Mouse (Mus musculus) kidney, embryonic 16.5 days (tissue): ENCODE data around the gene Zfp583. TPM values are rescaled to one million over a fixed set of nuclear protein-coding genes. Genes with fewer than 3 reads are reported as not detected.
"Not testable (repeated sequence)": the region's sequence is repeated elsewhere in the genome, so short reads cannot be mapped to it uniquely, and the experiment has no call there.

Experiments
- ATAC-seq: fragments of 200-750 bp; cut with Nextera tagmentation; 2 replicates; pipeline ENCODE4 v1.8.0; 2017; ENCODE audit warnings: moderate TSS enrichment; ENCODE audit not compliant: low FRiP score, low TSS enrichment
- H3K27ac ChIP-seq: fragments of 300-500 bp; sonication (generic); 2 replicates; pipeline ENCODE4 v1.5.1; 2014; ENCODE audit warnings: low read length
- H3K27me3 ChIP-seq: fragments of 300-500 bp; sonication (generic); 2 replicates; pipeline ENCODE4 v1.6.1; 2014; ENCODE audit warnings: low read length, control low read depth, mixed read lengths; ENCODE audit not compliant: insufficient read depth
- H3K36me3 ChIP-seq: fragments of 300-500 bp; sonication (generic); 2 replicates; pipeline ENCODE4 v1.6.1; 2014; ENCODE audit warnings: low read length, control low read depth, mixed read lengths; ENCODE audit not compliant: insufficient read depth
- H3K4me1 ChIP-seq: fragments of 300-500 bp; sonication (generic); 2 replicates; pipeline ENCODE4 v1.6.1; 2014; ENCODE audit warnings: low read length, control low read depth, mixed read lengths; ENCODE audit not compliant: insufficient read depth
- H3K4me2 ChIP-seq: fragments of 300-500 bp; sonication (generic); replicated peaks from 2 replicates; pipeline ENCODE4 v1.6.1; 2014; ENCODE audit warnings: low read depth, low read length
- H3K4me3 ChIP-seq: fragments of 300-500 bp; sonication (generic); 2 replicates; pipeline ENCODE4 v1.5.1; 2014; ENCODE audit warnings: mild to moderate bottlenecking, low read length
- H3K9ac ChIP-seq: fragments of 300-500 bp; sonication (generic); replicated peaks from 2 replicates; pipeline ENCODE4 v1.6.1; 2014; ENCODE audit warnings: low read length
- H3K9me3 ChIP-seq: fragments of 300-500 bp; sonication (generic); 2 replicates; pipeline ENCODE4 v1.6.1; 2016; ENCODE audit warnings: low read length, control low read depth
- WGBS: fragments of 180-500 bp; shearing (Covaris S2); extraction: QIAGEN DNeasy Blood & Tissue Kit; methylation state at CpG from one replicate; pipeline ENCODE4 v1.1.7; 2014; 5-methylcytosine and 5-hydroxymethylcytosine counted together
- polyA plus RNA-seq: library from polyadenylated mRNA; unstranded; fragments of >200 nt; fragmentation: Nextera tagmentation; extraction: Ambion mirVana; gene quantifications from 2 replicates; pipeline ENCODE4 v1.2.1, GENCODE M21; 2015

Zfp583 gene
- polyA plus RNA-seq, 1 experiment from 2014 or later, result 5.8 TPM

DNA sequence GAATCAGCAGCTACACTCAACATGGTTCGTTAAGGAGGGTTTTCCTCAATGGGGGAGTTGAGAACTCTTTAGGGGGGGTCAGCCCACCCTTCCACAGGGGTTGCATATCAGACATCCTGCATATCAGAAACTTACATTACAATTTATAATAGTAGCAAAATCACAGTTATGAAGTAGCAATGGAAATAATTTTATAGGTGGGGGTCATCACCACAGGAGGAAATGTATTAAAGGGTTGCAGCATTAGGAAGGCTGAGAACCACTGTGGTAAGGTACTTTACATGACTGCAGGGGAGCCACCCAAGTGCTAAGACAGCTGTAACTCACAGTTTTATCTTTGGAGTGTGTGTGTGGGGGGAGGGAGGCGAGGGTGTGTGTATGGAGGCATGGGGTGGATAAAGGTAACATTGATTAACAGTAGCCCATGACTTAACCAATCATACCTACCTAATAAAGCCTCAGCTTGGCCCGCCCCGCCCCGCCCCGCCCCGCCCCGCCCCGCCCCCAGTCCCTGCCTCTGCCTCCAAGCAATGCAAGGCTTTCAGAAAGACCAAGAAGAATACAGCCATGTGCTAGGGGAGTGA is 29.5 kb upstream of the Zfp583 start:
- no peak overlapping the region for H3K4me3 ChIP-seq
- no peak overlapping the region for H3K9ac ChIP-seq
- H3K36me3 ChIP-seq, result no peaks in the 10 kb centered on the region
- ATAC-seq, result no peak
- WGBS, result 9% methylated on average over 9 of the region's 9 CpGs
- H3K9me3 ChIP-seq, result no peaks in the 10 kb centered on the region
- no peak overlapping the region for H3K4me2 ChIP-seq
- H3K4me1 ChIP-seq, result peaks cover 10% of the 10 kb centered on the region
- H3K27ac ChIP-seq, result no peak overlapping the region
- no peaks in the 10 kb centered on the region for H3K27me3 ChIP-seq

DNA sequence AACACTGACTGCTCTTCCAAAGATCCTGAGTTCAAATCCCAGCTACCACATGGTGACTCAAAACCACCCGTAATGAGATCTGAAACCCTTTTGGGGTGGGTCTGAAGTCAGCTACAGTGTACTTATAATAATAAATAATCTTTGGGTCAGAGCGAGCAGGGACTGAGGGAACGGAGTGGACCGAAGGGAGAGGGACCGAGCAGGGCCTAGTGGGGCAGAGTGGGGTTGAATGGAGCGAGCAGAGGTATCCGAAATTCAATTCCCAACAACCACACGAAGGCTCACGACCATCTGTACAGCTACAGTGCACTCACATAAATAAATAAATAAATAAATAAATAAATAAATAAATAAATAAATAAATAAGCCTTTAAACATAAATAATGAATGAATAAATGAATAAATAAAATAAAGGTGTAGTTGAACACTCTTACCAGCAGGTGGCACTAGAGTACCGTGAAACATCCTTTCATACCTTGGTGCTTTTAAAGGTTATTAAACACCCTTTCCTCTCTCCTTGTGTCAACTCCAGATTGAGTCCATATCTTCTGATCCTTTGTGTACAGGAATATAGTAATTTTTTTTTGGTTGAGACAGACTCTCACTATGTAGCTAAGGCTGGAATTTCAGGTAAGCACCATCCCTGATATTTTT is 28.0 kb upstream of the Zfp583 start:
- WGBS, result 54% methylated on average over 10 of the region's 10 CpGs
- Histone ChIP-seq H3K36me3 (no peaks in the 10 kb centered on the region), H3K27ac (no peak overlapping the region), H3K9ac (no peak overlapping the region), H3K4me2 (no peak overlapping the region), H3K9me3 (no peaks in the 10 kb centered on the region), H3K4me1 (peaks cover 8% of the 10 kb centered on the region), H3K4me3 (no peak overlapping the region), H3K27me3 (no peaks in the 10 kb centered on the region)
- ATAC-seq, result no peak

DNA sequence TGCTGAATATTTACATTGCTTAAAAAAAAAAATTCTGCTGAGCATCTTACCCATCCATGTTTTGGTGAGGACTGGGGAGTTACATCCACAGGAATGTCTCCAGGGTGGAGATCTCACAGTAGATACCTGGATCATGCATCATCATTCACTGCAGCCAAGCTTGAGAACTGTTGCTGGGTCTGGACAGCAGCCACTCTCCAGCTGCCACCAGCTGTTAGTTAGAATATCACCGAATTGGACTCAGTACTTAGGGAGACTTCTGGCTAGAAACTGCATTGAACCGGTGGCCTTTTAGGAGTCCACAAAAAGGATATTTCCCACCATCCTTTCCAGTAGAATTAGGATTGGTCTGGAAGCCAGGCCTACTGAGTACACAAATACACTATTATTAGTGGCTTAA is 27.0 kb upstream of the Zfp583 start:
- 59% methylated on average over 2 of the region's 2 CpGs for WGBS
- no peak overlapping the region for H3K27ac ChIP-seq

DNA sequence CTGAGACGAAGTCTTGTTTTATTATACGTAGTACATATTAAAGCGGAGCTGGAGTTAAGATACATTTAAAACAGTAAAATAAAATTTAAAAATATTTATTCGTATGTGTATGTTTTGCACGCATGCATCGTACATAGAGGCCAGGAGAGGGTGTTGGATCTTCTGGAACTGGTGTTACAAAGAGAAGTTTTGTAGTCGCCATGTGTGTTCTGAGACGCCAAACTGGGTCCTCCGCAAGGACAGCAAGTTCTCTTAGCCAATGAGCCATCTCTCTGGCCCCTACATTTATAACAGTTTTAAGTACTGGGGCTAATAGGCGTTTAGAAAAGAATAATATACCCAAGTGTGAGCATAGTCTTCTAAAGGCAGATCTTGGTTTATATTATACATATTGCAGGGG is 13.0 kb upstream of the Zfp583 start:
- peak overlapping the region; percentile 75 for H3K4me3 ChIP-seq
- H3K9ac ChIP-seq, result peak overlapping the region; percentile 74
- ATAC-seq, result no peak
- H3K27ac ChIP-seq, result no peak overlapping the region
- peak overlapping the region; percentile 54 for H3K4me2 ChIP-seq
- no peaks in the 10 kb centered on the region for H3K9me3 ChIP-seq
- 34% methylated on average over 10 of the region's 10 CpGs for WGBS
- H3K36me3 ChIP-seq, result no peaks in the 10 kb centered on the region
- H3K4me1 ChIP-seq, result no peaks in the 10 kb centered on the region
- H3K27me3 ChIP-seq, result no peaks in the 10 kb centered on the region

More for the DNA sequence above, 27.0 kb upstream of the Zfp583 start:
- Histone ChIP-seq H3K9me3 (no peaks in the 10 kb centered on the region), H3K4me3 (no peak overlapping the region), H3K4me1 (peaks cover 3% of the 10 kb centered on the region; the same call in 1 of the 2 replicates), H3K9ac (no peak overlapping the region), H3K27me3 (no peaks in the 10 kb centered on the region), H3K4me2 (no peak overlapping the region), H3K36me3 (peaks cover 4% of the 10 kb centered on the region; the same call in 1 of the 2 replicates)
- ATAC-seq, result no peak

DNA sequence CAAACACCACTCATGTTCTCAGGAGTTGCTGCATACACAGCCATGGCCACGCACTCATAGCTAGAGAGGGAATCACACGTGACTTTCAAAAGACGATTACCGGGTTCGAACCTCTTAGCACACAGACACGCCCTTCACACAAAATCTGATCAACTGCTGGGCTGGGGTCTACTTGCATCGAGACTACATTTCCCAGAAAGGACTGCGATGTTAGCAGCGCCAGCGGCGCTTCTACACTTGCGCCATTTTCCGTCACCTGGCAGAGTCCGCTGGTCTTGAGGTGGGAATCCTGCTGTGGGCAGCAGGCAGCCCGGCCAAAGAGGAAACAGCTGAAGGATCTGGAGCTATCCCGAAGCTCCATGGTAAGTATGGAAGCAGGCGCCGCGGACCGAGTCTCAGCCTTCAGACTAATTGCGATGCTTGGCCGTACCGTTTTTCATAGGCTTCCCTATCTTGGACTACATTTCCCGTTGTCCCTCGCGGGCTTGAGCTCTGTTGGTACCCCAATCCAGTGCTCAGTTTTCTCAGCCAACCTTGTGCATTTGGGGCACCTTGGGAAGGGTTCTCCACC is 12.5 kb upstream of the Zfp583 start, which contains the start of gene Gm3854:
Gene Gm3854, plus strand, starts transcription at position 259 of the 571 bp plus-strand sequence.
- Histone ChIP-seq H3K36me3 (no peaks in the 10 kb centered on the region), H3K4me3 (peak within 1 kb of the TSS; percentile 75), H3K4me1 (no peaks in the 10 kb centered on the region), H3K27me3 (no peaks in the 10 kb centered on the region), H3K9me3 (no peaks in the 10 kb centered on the region), H3K9ac (peak within 1 kb of the TSS; percentile 74), H3K4me2 (peak within 1 kb of the TSS; percentile 54), H3K27ac (no peak within 1 kb of the TSS)
- peak; percentile 95 for ATAC-seq
- WGBS, result under 1% methylated on average over 26 of the region's 26 CpGs

DNA sequence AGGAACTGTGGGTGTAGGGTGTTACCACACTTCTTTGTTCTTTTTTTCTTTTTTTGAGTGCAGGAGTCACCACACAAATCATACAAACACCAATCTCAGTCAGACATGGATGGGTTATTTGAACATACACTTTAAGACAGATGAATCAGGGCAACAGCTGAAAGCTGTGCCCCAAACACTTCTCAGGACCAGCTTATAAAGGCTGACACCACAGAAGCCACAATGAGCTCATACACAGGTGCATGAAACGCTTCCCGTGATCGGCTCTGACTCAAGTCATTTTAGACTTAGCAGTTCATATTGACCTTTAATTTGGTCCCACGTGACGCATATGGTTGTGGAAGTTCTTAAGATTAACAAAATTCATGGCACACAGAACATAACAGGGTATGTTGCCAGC is 8.8 kb upstream of the Zfp583 start:
- WGBS, result 86% methylated on average over 5 of the region's 5 CpGs
- H3K36me3 ChIP-seq, result no peaks in the 10 kb centered on the region
- no peaks in the 10 kb centered on the region for H3K4me1 ChIP-seq
- no peak overlapping the region for H3K4me3 ChIP-seq
- no peak for ATAC-seq
- H3K9me3 ChIP-seq, result no peaks in the 10 kb centered on the region
- no peak overlapping the region for H3K9ac ChIP-seq
- H3K27me3 ChIP-seq, result no peaks in the 10 kb centered on the region
- H3K27ac ChIP-seq, result no peak overlapping the region
- no peak overlapping the region for H3K4me2 ChIP-seq

DNA sequence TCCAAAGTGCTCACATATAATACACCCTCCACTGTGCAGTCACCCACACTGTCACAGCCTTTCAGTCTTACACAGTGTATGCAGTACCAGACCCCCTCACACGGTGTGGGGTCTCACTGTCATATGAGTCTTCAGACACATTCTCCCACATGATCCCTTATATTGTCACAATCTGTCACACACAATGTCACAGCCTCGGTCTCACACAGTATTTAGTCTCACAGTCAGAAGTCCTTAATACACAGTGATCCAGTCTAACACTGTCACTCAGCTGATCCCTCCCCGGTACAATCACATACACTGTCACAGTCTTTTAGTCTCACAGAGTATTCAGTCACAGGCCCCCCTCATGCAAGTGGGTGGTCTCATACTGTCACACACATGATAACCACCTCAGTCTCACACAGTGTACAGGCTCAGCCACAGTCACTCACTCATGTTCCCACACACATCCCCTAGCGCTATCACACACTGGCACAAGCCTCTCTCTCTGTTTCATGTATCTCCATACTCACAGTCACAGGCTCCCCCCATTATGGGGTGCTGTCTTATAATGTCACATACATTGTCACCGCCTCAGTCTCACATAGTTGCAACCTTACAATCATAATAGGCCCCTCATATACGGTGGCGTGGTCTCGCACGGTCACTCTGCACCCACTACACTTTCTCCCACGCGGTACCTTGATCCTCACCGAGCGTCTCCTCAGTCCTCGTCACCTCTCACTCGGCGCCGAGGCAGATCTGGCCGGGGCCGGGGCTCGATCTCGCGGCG is 440 bp downstream of the Zfp583 start:
- Histone ChIP-seq H3K27me3 (no peaks in the 10 kb centered on the region), H3K9me3 (no peaks in the 10 kb centered on the region), H3K9ac (peak overlapping the region; percentile 90), H3K4me2 (peak overlapping the region; percentile 76), H3K36me3 (peaks cover 6% of the 10 kb centered on the region; the same call in 1 of the 2 replicates), H3K4me3 (peak overlapping the region; percentile 69), H3K27ac (peak overlapping the region; percentile 88), H3K4me1 (peaks cover 3% of the 10 kb centered on the region)
- 14% methylated on average over 23 of the region's 23 CpGs for WGBS
- ATAC-seq, result peak; percentile 86

DNA sequence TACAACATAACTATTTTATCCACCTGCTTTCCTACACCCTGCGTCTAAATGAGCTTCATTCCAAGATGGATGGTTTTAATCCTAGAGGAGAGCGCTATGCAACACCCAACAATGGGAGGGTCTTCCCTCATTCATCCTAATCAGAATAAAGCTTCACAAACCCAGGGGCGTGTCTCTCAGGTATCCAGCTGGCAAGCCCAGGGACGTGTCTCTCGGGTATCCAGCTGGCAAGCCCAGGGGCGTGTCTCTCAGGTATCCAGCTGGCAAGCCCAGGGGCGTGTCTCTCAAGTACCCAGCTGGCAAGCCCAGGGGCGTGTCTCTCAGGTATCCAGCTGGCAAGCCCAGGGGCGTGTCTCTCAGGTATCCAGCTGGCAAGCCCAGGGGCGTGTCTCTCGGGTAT is 30.3 kb downstream of the Zfp583 start:
- not testable (repeated sequence) for H3K27me3 ChIP-seq, H3K9ac ChIP-seq, H3K4me3 ChIP-seq, H3K9me3 ChIP-seq, H3K4me1 ChIP-seq, ATAC-seq, H3K4me2 ChIP-seq, H3K27ac ChIP-seq
- peaks cover 16% of the 10 kb centered on the region; the same call in 1 of the 2 replicates for H3K36me3 ChIP-seq
- WGBS, result 76% methylated on average over 11 of the region's 11 CpGs

DNA sequence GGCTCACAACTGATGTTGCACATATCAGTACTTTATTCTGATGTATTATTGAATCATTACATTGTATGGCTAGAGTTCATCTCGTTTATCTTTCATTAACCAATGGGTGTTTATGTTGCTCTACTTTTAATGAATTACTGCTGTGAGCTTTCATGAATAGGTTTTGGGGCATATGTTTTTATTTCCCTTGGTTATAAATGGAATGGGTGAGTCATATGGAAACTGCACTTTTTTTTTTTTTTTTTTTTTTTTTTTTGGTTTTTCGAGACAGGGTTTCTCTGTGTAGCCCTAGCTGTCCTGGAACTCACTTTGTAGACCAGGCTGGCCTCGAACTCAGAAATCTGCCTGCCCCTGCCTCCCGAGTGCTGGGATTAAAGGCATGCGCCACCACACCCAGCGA is 40.0 kb downstream of the Zfp583 start:
- not testable (repeated sequence) for ATAC-seq, H3K4me2 ChIP-seq, H3K4me3 ChIP-seq, H3K9me3 ChIP-seq, H3K9ac ChIP-seq, H3K27ac ChIP-seq, H3K27me3 ChIP-seq, H3K36me3 ChIP-seq
- WGBS, result 91% methylated on average over 5 of the region's 6 CpGs
- H3K4me1 ChIP-seq, result peaks cover 10% of the 10 kb centered on the region
